ENCODE assay signal across 8 mouse cellular contexts in the genomic region with DNA sequence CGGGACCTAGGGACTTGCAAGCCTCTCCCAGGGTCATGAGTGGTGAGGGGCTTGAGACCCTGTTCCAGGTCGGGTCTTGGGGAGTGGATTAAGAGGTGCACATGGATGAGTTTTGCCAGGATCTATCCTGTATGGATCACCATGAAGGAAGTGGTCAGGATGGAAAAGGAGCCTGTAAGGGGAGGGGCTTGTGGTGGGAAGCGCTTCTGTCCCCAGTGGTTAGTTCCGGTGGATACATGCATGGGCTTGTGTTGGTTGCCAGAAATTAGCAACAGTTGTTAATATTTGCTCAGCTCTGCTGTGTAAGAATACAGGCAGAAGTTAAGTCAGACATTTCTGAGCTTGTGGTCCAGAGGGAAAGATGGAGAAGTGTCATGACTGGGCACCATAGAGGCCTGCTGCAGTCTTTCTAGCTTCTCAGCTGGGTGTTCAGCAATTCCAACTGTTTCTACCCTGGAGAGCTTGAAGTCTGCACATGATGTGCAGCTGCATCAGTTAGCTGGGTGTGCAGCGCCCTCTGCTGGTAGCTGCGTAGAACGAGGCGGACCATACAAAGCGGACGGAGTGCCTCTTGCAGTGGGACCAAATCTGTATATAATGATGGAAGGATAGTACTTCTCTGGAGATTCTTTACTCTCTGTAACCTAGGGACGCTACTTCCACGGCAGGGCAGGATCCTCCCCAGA. TPM values are rescaled to one million over a fixed set of nuclear protein-coding genes. Genes with fewer than 3 reads are reported as not detected.
DNase-seq lines count a peak whose midpoint lies in the region; ATAC-seq lines count a peak whose summit lies in the region.

No protein-coding gene starts in this region.

- ATAC-seq in megakaryocyte, adult 5-6 weeks (ENCODE audit: poor library complexity, severe bottlenecking), result peak; percentile 95

- peak; percentile 93 for DNase-seq in ZHBTc4 (ENCODE audit: low read depth, low spot score)
- DNase-seq in cerebellum, postnatal 36 days, result peak; percentile 72 to 78
- peak; percentile 85 to 88 for DNase-seq in frontal cortex, postnatal 36 days (ENCODE audit: low spot score in 2 of 2)
- DNase-seq in hindlimb bud, embryonic 11.5 days (ENCODE audit: extremely low spot score, low read depth, low spot score), result peak; percentile 63
- peak; percentile 75 to 85 for DNase-seq in left cerebral cortex, adult 18-20 months (ENCODE audit: low spot score in 2 of 2)
- DNase-seq in right cerebral cortex, adult 2 months (ENCODE audit: low spot score in 2 of 2), result peak; percentile 82 to 86
- peak; percentile 67 for DNase-seq in urinary bladder, adult 2 months (ENCODE audit: low spot score)

RNA-seq across cellular contexts. Expression of a gene that starts 25.8 kb away (rescaled TPM):
- total RNA-seq in left cerebral cortex, adult 18-20 months (2021), result 100 to 1,000 TPM; 176 to 177 TPM
- total RNA-seq in megakaryocyte, adult 5-6 weeks (2015), result 1.8 and 2.5 TPM in 2 replicates
- total RNA-seq in megakaryocyte, adult 5-6 weeks (2017), result 1.8 and 1.9 TPM in 2 replicates
- polyA plus RNA-seq in urinary bladder, adult 2 months (2012; rRNA removed), result 9.1 and 9.9 TPM in 2 replicates

RNA-seq across cellular contexts. Expression of a gene that starts 35.9 kb away (rescaled TPM):
- 10 to 100 TPM; 26.9 to 28.6 TPM for total RNA-seq in left cerebral cortex, adult 18-20 months (2021)
- 33.5 and 38.8 TPM in 2 replicates for total RNA-seq in megakaryocyte, adult 5-6 weeks (2015)
- 29.0 and 41.9 TPM in 2 replicates for total RNA-seq in megakaryocyte, adult 5-6 weeks (2017)
- polyA plus RNA-seq in urinary bladder, adult 2 months (2012; rRNA removed), result 10.0 and 11.5 TPM in 2 replicates

Comparison
In these comparisons a context has a peak if more than half of its experiments do, and no peak if none do; other contexts are left out.
1. Peak in every context shown above with its lines: DNase-seq and ATAC-seq.
2. RNA of a gene that starts 25.8 kb away (total RNA-seq): 176 to 177 TPM in left cerebral cortex, adult 18-20 months; 1.8 to 2.5 TPM in megakaryocyte, adult 5-6 weeks; every median in the first group is over 10 times any median in the second.